Mouse (Mus musculus) cortical plate, adult 2 months (tissue): ENCODE data around the gene Tsga10ip.

Experiments
- CTCF ChIP-seq: fragments of 200-500 bp; IDR thresholded peaks from 2 replicates; pipeline ENCODE4 v1.5.1; 2011; ENCODE audit warnings: mild to moderate bottlenecking, control low read depth, low read length; ENCODE audit not compliant: insufficient read depth; ENCODE audit errors: extremely low read depth
- POLR2A ChIP-seq: fragments of 200-500 bp; IDR thresholded peaks from 2 replicates; pipeline ENCODE4 v1.6.1; 2011; ENCODE audit warnings: mild to moderate bottlenecking, low read length, control low read depth; ENCODE audit not compliant: insufficient read depth; ENCODE audit errors: extremely low read depth

- TF ChIP-seq CTCF (no peak), POLR2A (no peak)
These were observed 46.2 kb upstream of the Tsga10ip start for GRCm38 (mm10) chr19:5448354-5449150.
